Mouse (Mus musculus): ENCODE results near the gene Zp3. TPM values are rescaled to one million over a fixed set of nuclear protein-coding genes. Genes with fewer than 3 reads are reported as not detected.

Zp3 gene
- polyA plus RNA-seq, 1 experiment from 2014 or later: not detected

GRCm38 (mm10) chr5:136017262-136017661, 37.4 kb downstream of the Zp3 start:
- DNase-seq (no peak), ATAC-seq (no peak)
- Histone ChIP-seq H3K4me1 (ENCODE audit: insufficient read depth) (peaks cover 10% of the 10 kb centered on the region), H3K9me3 (ENCODE audit: low read length) (no peaks in the 10 kb centered on the region), H3K4me3 (ENCODE audit: low read depth, low read length) (no peak overlapping the region), H3K27ac (ENCODE audit: low read depth) (no peak overlapping the region), H3K4me2 (ENCODE audit: low read depth, low read length) (no peak overlapping the region), H3K27me3 (ENCODE audit: insufficient read depth, low read length) (no peaks in the 10 kb centered on the region), H3K36me3 (replicated peaks; ENCODE audit: insufficient read depth, low read length) (peaks cover 3% of the 10 kb centered on the region; the same call in 1 of the 2 replicates), H3K9ac (replicated peaks) (no peak overlapping the region)
- TF ChIP-seq EP300 (IDR thresholded peaks at IDR 0.05; ENCODE audit: low read depth): no peak
- TF ChIP-seq CTCF (IDR thresholded peaks at IDR 0.05; ENCODE audit: low read depth): no peak
- 63% methylated on average over 6 of the region's 6 CpGs for whole genome bisulfite sequencing (ENCODE audit: insufficient replicate concordance)

GRCm38 (mm10) chr5:136018726-136019125, 38.8 kb downstream of the Zp3 start:
- Histone ChIP-seq H3K27me3 (ENCODE audit: insufficient read depth, low read length) (no peaks in the 10 kb centered on the region), H3K4me1 (ENCODE audit: insufficient read depth) (peaks cover 10% of the 10 kb centered on the region), H3K4me2 (ENCODE audit: low read depth, low read length) (no peak overlapping the region), H3K27ac (ENCODE audit: low read depth) (no peak overlapping the region), H3K9me3 (ENCODE audit: low read length) (no peaks in the 10 kb centered on the region), H3K4me3 (ENCODE audit: low read depth, low read length) (no peak overlapping the region), H3K9ac (replicated peaks) (no peak overlapping the region), H3K36me3 (replicated peaks; ENCODE audit: insufficient read depth, low read length) (no peaks in the 10 kb centered on the region)
- WGBS (ENCODE audit: insufficient replicate concordance): 65% methylated on average over 2 of the region's 2 CpGs
- DNase-seq (no peak), ATAC-seq (no peak)
- TF ChIP-seq EP300 (IDR thresholded peaks at IDR 0.05; ENCODE audit: low read depth): no peak
- no peak for TF ChIP-seq CTCF (IDR thresholded peaks at IDR 0.05; ENCODE audit: low read depth)

- TF ChIP-seq CTCF (IDR thresholded peaks at IDR 0.05; ENCODE audit: low read depth): no peak
- DNase-seq (no peak), ATAC-seq (peak; percentile 44)
- H3K27ac ChIP-seq (ENCODE audit: low read depth): no peak overlapping the region
- H3K9me3 ChIP-seq (ENCODE audit: low read length): no peaks in the 10 kb centered on the region
- no peak overlapping the region for H3K4me2 ChIP-seq (ENCODE audit: low read depth, low read length)
- WGBS (ENCODE audit: insufficient replicate concordance): 35% methylated on average over 1 of the region's 1 CpGs
- H3K36me3 ChIP-seq (replicated peaks; ENCODE audit: insufficient read depth, low read length): no peaks in the 10 kb centered on the region
- no peaks in the 10 kb centered on the region for H3K27me3 ChIP-seq (ENCODE audit: insufficient read depth, low read length)
- H3K4me1 ChIP-seq (ENCODE audit: insufficient read depth): peaks cover 10% of the 10 kb centered on the region
- no peak overlapping the region for H3K9ac ChIP-seq (replicated peaks)
- H3K4me3 ChIP-seq (ENCODE audit: low read depth, low read length): no peak overlapping the region
These were observed 40.0 kb downstream of the Zp3 start for GRCm38 (mm10) chr5:136019907-136020306.

GRCm38 (mm10) chr5:136025712-136026111, 45.8 kb downstream of the Zp3 start:
- ATAC-seq (no peak), DNase-seq (no peak)
- Histone ChIP-seq H3K4me1 (ENCODE audit: insufficient read depth) (no peaks in the 10 kb centered on the region), H3K4me3 (ENCODE audit: low read depth, low read length) (no peak overlapping the region), H3K9ac (replicated peaks) (no peak overlapping the region), H3K27ac (ENCODE audit: low read depth) (no peak overlapping the region), H3K36me3 (replicated peaks; ENCODE audit: insufficient read depth, low read length) (peaks cover 17% of the 10 kb centered on the region; the same call in 1 of the 2 replicates), H3K4me2 (ENCODE audit: low read depth, low read length) (no peak overlapping the region), H3K9me3 (ENCODE audit: low read length) (no peaks in the 10 kb centered on the region), H3K27me3 (ENCODE audit: insufficient read depth, low read length) (no peaks in the 10 kb centered on the region)
- TF ChIP-seq EP300 (IDR thresholded peaks at IDR 0.05; ENCODE audit: low read depth) (no peak), CTCF (IDR thresholded peaks at IDR 0.05; ENCODE audit: low read depth) (no peak)
- WGBS (ENCODE audit: insufficient replicate concordance): 76% methylated on average over 3 of the region's 3 CpGs

GRCm38 (mm10) chr5:136026859-136027258, 47.0 kb downstream of the Zp3 start:
- TF ChIP-seq CTCF (IDR thresholded peaks at IDR 0.05; ENCODE audit: low read depth) (no peak), EP300 (IDR thresholded peaks at IDR 0.05; ENCODE audit: low read depth) (no peak)
- DNase-seq (no peak), ATAC-seq (no peak)
- no peak overlapping the region for H3K9ac ChIP-seq (replicated peaks)
- no peak overlapping the region for H3K27ac ChIP-seq (ENCODE audit: low read depth)
- no peaks in the 10 kb centered on the region for H3K9me3 ChIP-seq (ENCODE audit: low read length)
- no peaks in the 10 kb centered on the region for H3K4me1 ChIP-seq (ENCODE audit: insufficient read depth)
- H3K36me3 ChIP-seq (replicated peaks; ENCODE audit: insufficient read depth, low read length): peaks cover 17% of the 10 kb centered on the region; the same call in 1 of the 2 replicates
- no peaks in the 10 kb centered on the region for H3K27me3 ChIP-seq (ENCODE audit: insufficient read depth, low read length)
- H3K4me3 ChIP-seq (ENCODE audit: low read depth, low read length): no peak overlapping the region
- no peak overlapping the region for H3K4me2 ChIP-seq (ENCODE audit: low read depth, low read length)
- WGBS (ENCODE audit: insufficient replicate concordance): 81% methylated on average over 9 of the region's 9 CpGs

GRCm38 (mm10) chr5:136027612-136028311, 47.9 kb downstream of the Zp3 start:
- H3K9me3 ChIP-seq (ENCODE audit: low read length): no peaks in the 10 kb centered on the region
- no peak overlapping the region for H3K4me3 ChIP-seq (ENCODE audit: low read depth, low read length)
- H3K4me2 ChIP-seq (ENCODE audit: low read depth, low read length): no peak overlapping the region
- no peak for ATAC-seq
- H3K36me3 ChIP-seq (replicated peaks; ENCODE audit: insufficient read depth, low read length): peaks cover 20% of the 10 kb centered on the region; the same call in 1 of the 2 replicates
- H3K27ac ChIP-seq (ENCODE audit: low read depth): no peak overlapping the region
- no peak overlapping the region for H3K9ac ChIP-seq (replicated peaks)
- H3K4me1 ChIP-seq (ENCODE audit: insufficient read depth): no peaks in the 10 kb centered on the region
- TF ChIP-seq EP300 (IDR thresholded peaks at IDR 0.05; ENCODE audit: low read depth) (no peak), CTCF (IDR thresholded peaks at IDR 0.05; ENCODE audit: low read depth) (peak; percentile 32; the same call in 1 of the 2 replicates)
- WGBS (ENCODE audit: insufficient replicate concordance): 79% methylated on average over 11 of the region's 11 CpGs
- no peak for DNase-seq
- no peaks in the 10 kb centered on the region for H3K27me3 ChIP-seq (ENCODE audit: insufficient read depth, low read length)

Measured in liver, postnatal 0 days (tissue).